Mouse (Mus musculus): ENCODE data around the gene Dhps. TPM values are rescaled to one million over a fixed set of nuclear protein-coding genes. Genes with fewer than 3 reads are reported as not detected.

Gene Dhps
- polyA plus RNA-seq, 1 experiment from 2014 or later = 91.4 TPM

- under 1% methylated on average over 30 of the region's 30 CpGs for WGBS
- Histone ChIP-seq H3K27ac (replicated peaks) (no peak within 1 kb of the TSS), H3K36me3 (peaks cover 17% of the 10 kb centered on the region), H3K27me3 (no peaks in the 10 kb centered on the region), H3K4me2 (replicated peaks) (peak within 1 kb of the TSS; percentile 89), H3K9ac (replicated peaks) (peak within 1 kb of the TSS; percentile 74), H3K4me1 (peaks cover 37% of the 10 kb centered on the region), H3K4me3 (peak within 1 kb of the TSS; percentile 67), H3K9me3 (no peaks in the 10 kb centered on the region)
- peak; percentile 87 for ATAC-seq (replicated peaks)
Observed at GRCm38 (mm10) chr8:85083108-85083813, 11.7 kb downstream of the Dhps start, which contains the start of gene Man2b1. Man2b1 (plus strand) TSS chr8:85083270.

DNA sequence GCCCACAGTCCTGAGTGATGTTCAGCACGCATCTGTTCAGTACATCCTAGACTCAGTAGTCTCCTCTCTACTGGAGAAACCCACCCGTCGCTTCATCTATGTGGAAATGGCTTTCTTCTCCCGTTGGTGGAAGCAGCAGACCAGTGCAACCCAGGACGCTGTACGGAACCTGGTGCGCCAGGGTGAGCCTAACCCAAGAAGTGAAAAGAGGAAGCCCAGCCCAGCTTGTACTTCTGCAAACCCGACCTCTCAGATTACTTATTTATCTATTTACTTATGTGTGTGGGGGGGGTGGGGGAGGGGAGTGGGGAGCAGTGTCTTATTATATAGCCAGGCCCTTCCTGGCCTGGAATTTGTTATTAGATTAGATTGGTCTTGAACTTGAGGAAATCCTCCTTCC, 13.1 kb downstream of the Dhps start:
- Histone ChIP-seq H3K27ac (replicated peaks) (no peak overlapping the region), H3K27me3 (no peaks in the 10 kb centered on the region), H3K4me1 (peaks cover 33% of the 10 kb centered on the region), H3K4me2 (replicated peaks) (no peak overlapping the region), H3K36me3 (peaks cover 10% of the 10 kb centered on the region), H3K9me3 (no peaks in the 10 kb centered on the region), H3K4me3 (no peak overlapping the region), H3K9ac (replicated peaks) (no peak overlapping the region)
- no peak for ATAC-seq (replicated peaks)
- WGBS = 86% methylated on average over 8 of the region's 8 CpGs

GRCm38 (mm10) chr8:85086238-85086637, 14.7 kb downstream of the Dhps start:
- ATAC-seq (replicated peaks) = no peak
- peaks cover 10% of the 10 kb centered on the region for H3K36me3 ChIP-seq
- H3K27ac ChIP-seq (replicated peaks) = no peak overlapping the region
- H3K9ac ChIP-seq (replicated peaks) = no peak overlapping the region
- H3K4me1 ChIP-seq = peaks cover 26% of the 10 kb centered on the region
- no peaks in the 10 kb centered on the region for H3K27me3 ChIP-seq
- 75% methylated on average over 3 of the region's 3 CpGs for WGBS
- H3K4me2 ChIP-seq (replicated peaks) = no peak overlapping the region
- H3K4me3 ChIP-seq = no peak overlapping the region
- H3K9me3 ChIP-seq = no peaks in the 10 kb centered on the region

GRCm38 (mm10) chr8:85088771-85089170, 17.2 kb downstream of the Dhps start:
- no peak for ATAC-seq (replicated peaks)
- 72% methylated on average over 2 of the region's 2 CpGs for WGBS

DNA sequence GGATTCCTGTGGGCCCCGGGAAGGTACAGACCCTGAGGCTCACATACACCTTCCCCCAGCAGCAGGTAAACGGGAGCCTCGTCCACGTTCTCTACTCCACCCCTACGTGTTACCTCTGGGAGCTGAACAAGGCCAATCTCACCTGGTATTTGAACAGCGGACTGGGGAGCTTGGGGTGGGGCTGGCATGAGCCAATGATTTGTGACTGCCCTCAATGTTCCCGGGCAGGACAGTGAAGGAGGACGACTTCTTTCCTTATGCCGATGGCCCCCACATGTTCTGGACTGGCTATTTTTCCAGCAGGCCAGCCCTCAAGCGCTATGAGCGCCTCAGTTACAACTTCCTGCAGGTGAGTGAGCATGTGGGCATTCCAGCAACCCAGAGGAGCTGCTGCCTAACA, 19.3 kb downstream of the Dhps start:
- Histone ChIP-seq H3K9me3 (no peaks in the 10 kb centered on the region), H3K4me3 (no peak overlapping the region), H3K4me1 (no peaks in the 10 kb centered on the region), H3K36me3 (peaks cover 18% of the 10 kb centered on the region), H3K4me2 (replicated peaks) (no peak overlapping the region), H3K27me3 (no peaks in the 10 kb centered on the region), H3K9ac (replicated peaks) (no peak overlapping the region), H3K27ac (replicated peaks) (no peak overlapping the region)
- no peak for ATAC-seq (replicated peaks)
- WGBS = 93% methylated on average over 11 of the region's 11 CpGs

More at GRCm38 (mm10) chr8:85088771-85089170, 17.2 kb downstream of the Dhps start:
- Histone ChIP-seq H3K4me3 (no peak overlapping the region), H3K36me3 (peaks cover 10% of the 10 kb centered on the region), H3K9me3 (no peaks in the 10 kb centered on the region), H3K4me1 (peaks cover 6% of the 10 kb centered on the region), H3K27ac (replicated peaks) (no peak overlapping the region), H3K27me3 (no peaks in the 10 kb centered on the region), H3K9ac (replicated peaks) (no peak overlapping the region), H3K4me2 (replicated peaks) (no peak overlapping the region)

GRCm38 (mm10) chr8:85091526-85092090, 20.1 kb downstream of the Dhps start:
- no peaks in the 10 kb centered on the region for H3K9me3 ChIP-seq
- H3K36me3 ChIP-seq = peaks cover 19% of the 10 kb centered on the region
- H3K9ac ChIP-seq (replicated peaks) = no peak overlapping the region
- H3K4me1 ChIP-seq = no peaks in the 10 kb centered on the region
- no peak overlapping the region for H3K4me3 ChIP-seq
- H3K4me2 ChIP-seq (replicated peaks) = no peak overlapping the region
- ATAC-seq (replicated peaks) = no peak; the same call in 1 of the 2 replicates
- H3K27ac ChIP-seq (replicated peaks) = no peak overlapping the region
- no peaks in the 10 kb centered on the region for H3K27me3 ChIP-seq
- 34% methylated on average over 21 of the region's 21 CpGs for WGBS

DNA sequence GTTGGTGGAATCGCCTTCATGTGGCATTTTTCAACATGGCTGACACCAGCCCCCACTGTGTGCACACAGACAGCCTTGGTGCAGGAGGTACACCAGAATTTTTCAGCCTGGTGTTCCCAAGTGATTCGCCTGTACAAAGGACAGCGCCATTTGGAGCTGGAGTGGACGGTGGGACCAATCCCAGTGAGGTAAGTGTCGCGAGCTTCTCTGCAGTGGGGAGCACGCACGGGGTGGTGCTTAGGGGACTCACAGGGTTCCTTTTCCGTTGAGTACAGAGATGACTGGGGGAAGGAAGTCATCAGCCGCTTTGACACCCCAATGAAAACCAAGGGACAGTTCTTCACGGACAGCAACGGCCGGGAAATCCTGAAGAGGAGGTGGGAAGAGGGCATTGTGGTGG, 23.5 kb downstream of the Dhps start:
- no peak overlapping the region for H3K4me2 ChIP-seq (replicated peaks)
- ATAC-seq (replicated peaks) = no peak
- no peak overlapping the region for H3K9ac ChIP-seq (replicated peaks)
- no peaks in the 10 kb centered on the region for H3K4me1 ChIP-seq
- no peaks in the 10 kb centered on the region for H3K27me3 ChIP-seq
- H3K4me3 ChIP-seq = no peak overlapping the region
- no peaks in the 10 kb centered on the region for H3K9me3 ChIP-seq
- 93% methylated on average over 13 of the region's 13 CpGs for WGBS
- H3K36me3 ChIP-seq = peaks cover 37% of the 10 kb centered on the region
- no peak overlapping the region for H3K27ac ChIP-seq (replicated peaks)

GRCm38 (mm10) chr8:85095566-85095965, 24.0 kb downstream of the Dhps start:
- no peaks in the 10 kb centered on the region for H3K4me1 ChIP-seq
- no peaks in the 10 kb centered on the region for H3K27me3 ChIP-seq
- H3K36me3 ChIP-seq = peaks cover 37% of the 10 kb centered on the region
- 95% methylated on average over 7 of the region's 7 CpGs for WGBS
- H3K9me3 ChIP-seq = no peaks in the 10 kb centered on the region
- no peak overlapping the region for H3K4me2 ChIP-seq (replicated peaks)
- H3K9ac ChIP-seq (replicated peaks) = no peak overlapping the region
- no peak overlapping the region for H3K4me3 ChIP-seq
- H3K27ac ChIP-seq (replicated peaks) = no peak overlapping the region
- no peak for ATAC-seq (replicated peaks)

GRCm38 (mm10) chr8:85096196-85096595, 24.6 kb downstream of the Dhps start:
- Histone ChIP-seq H3K27ac (replicated peaks) (no peak overlapping the region), H3K4me2 (replicated peaks) (no peak overlapping the region), H3K4me1 (no peaks in the 10 kb centered on the region), H3K36me3 (peaks cover 37% of the 10 kb centered on the region), H3K9me3 (no peaks in the 10 kb centered on the region), H3K4me3 (no peak overlapping the region), H3K9ac (replicated peaks) (no peak overlapping the region), H3K27me3 (no peaks in the 10 kb centered on the region)
- ATAC-seq (replicated peaks) = no peak
- WGBS = 94% methylated on average over 16 of the region's 16 CpGs

GRCm38 (mm10) chr8:85096850-85097249, 25.3 kb downstream of the Dhps start:
- Histone ChIP-seq H3K4me2 (replicated peaks) (no peak overlapping the region), H3K27ac (replicated peaks) (no peak overlapping the region), H3K27me3 (no peaks in the 10 kb centered on the region), H3K9me3 (no peaks in the 10 kb centered on the region), H3K4me1 (no peaks in the 10 kb centered on the region), H3K4me3 (no peak overlapping the region), H3K9ac (replicated peaks) (no peak overlapping the region), H3K36me3 (peaks cover 37% of the 10 kb centered on the region)
- no peak for ATAC-seq (replicated peaks)
- WGBS = 92% methylated on average over 4 of the region's 4 CpGs

DNA sequence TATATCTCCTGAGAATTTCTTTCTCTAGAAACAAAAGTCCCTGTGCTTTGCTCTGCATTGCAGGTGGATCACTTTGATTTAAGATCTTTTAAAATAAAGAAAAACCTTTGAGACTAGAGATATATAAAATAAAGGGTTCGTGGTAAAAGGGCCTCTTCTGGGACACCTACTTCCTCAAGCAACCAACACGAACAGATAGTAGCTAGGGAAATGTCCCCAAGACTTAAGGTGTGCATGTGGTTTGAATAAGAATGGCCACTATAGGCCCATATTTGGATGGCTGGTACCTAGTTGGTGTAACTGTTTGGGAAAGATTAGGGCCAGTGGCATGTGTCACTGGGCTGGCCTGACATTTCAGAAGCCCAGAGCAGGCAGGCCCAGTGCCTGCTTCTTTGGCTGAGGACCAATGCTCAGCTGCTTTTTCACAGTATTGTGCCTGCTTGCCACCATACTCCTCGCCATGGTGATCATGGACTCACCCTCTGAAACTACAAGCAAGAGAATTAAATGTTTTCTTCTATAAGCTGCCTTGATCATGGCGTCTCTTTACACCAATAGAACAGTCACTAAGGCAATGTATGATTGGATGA, 28.6 kb downstream of the Dhps start:
- no peaks in the 10 kb centered on the region for H3K4me1 ChIP-seq
- no peak overlapping the region for H3K4me2 ChIP-seq (replicated peaks)
- no peaks in the 10 kb centered on the region for H3K27me3 ChIP-seq
- WGBS = 86% methylated on average over 4 of the region's 4 CpGs
- no peak for ATAC-seq (replicated peaks)
- H3K27ac ChIP-seq (replicated peaks) = no peak overlapping the region
- no peaks in the 10 kb centered on the region for H3K9me3 ChIP-seq
- H3K9ac ChIP-seq (replicated peaks) = no peak overlapping the region
- peaks cover 31% of the 10 kb centered on the region for H3K36me3 ChIP-seq
- H3K4me3 ChIP-seq = no peak overlapping the region

DNA sequence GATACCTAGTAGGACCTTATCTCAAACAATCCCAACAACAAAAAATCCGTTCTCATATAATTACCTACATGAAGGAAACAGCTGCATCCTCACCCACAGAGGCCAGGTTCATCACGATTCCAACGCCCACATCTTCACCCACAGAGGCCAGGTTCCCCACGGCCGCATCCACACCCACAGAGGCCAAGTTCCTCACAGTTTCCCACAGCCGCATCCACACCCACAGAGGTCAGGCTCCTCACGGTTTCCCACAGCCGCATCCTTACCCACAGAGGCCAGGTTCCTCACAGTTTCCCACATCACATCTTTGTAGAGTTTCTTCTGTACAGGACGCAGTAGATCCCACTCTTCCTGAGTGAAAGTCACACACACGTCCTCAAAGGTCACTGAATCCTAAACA, 41.7 kb downstream of the Dhps start:
- Histone ChIP-seq H3K4me1 (no peaks in the 10 kb centered on the region), H3K9me3 (no peaks in the 10 kb centered on the region; the same call in 1 of the 2 replicates), H3K4me2 (replicated peaks) (no peak overlapping the region), H3K4me3 (no peak overlapping the region), H3K27me3 (no peaks in the 10 kb centered on the region), H3K9ac (replicated peaks) (no peak overlapping the region), H3K36me3 (peaks cover 26% of the 10 kb centered on the region), H3K27ac (replicated peaks) (no peak overlapping the region)
- WGBS = 95% methylated on average over 10 of the region's 10 CpGs
- no peak for ATAC-seq (replicated peaks)

Data from forebrain, embryonic 15.5 days (tissue).